Mouse (Mus musculus) thymus, postnatal 10 days (tissue): ENCODE measurements at regions not wholly inside any gene's neighbourhood (a gene's known extent, or its start where the extent isn't known, plus 50 kb on each side); places are given as distances from the start of the nearest gene placed in this dataset.

ENCODE experiments used
- DNase-seq, 2 experiments: peaks; one replicate each; pipeline ENCODE4 v3.0.0; 2021; ENCODE audit warnings: low spot score in 2 of 2

GRCm38 (mm10) chr11:57904216-57904615, 71.6 kb upstream of the Hand1 start:
- DNase-seq, result no peak

GRCm38 (mm10) chr11:57899335-57899734, 66.7 kb upstream of the Hand1 start:
- DNase-seq, result no peak

DNA sequence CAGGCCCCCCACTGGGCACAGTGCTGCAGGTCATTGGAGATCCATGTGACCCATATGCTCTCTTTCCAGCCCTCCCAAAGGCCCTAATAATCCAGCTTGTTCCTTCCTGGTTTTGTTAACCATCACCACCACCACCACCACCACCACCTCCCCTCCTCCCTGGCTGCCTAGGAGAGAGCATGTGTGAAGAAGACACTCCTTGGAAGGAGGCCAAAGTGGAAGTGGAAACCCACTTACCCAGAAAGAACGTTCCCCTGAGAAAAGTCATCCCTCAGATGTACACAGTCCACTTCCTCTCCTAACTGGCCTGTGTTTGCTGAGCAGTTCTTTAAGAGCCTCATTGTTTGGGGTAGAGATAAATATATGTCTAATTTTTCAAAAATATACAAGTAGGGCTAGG, 62.9 kb upstream of the Hand1 start:
- DNase-seq, result no peak

DNA sequence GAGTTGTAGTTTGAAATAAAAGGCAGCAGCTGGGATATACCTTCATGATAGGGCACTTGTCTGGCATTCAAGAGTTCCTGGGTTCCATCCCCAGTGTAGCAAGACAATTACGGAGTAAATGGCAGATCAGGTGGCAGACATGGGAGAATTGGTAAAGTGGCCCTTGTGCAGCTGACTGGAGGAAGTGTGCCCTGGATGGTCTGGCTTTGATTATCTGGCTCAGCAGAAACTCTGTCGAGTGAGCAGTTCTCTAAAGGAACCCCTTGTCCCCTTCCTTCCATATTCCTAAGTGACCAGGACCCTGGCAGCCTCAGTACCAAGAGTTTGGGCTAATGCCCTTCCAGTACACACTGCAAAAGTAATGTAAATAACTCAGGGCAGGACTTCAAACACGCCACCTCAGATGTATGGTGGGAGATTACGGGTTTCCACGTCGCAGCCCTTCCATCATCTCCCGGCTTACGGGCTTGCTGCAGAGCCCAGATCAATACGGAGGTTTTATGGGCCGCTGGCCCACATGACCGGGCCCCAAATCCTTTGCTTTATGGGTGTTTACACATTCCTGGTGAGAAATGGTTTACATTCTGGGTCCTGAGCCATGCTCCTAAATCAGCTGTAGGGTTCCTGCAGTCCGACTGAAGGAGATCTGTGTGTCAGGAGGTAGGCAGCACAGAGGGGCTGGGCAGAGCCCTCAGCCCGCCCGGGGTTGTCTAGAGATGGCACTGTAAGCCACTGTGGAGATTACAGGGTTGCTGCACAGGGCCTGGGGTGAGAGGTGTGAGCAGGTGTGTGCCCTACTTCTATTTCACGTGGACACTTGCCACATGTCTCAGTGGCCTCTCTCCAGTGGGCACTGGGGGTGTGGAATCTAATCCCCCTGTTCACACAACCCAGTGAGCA, 50.4 kb upstream of the Hand1 start:
- no peak for DNase-seq
